Mouse (Mus musculus): ENCODE data around the gene Serpina16. TPM values are rescaled to one million over a fixed set of nuclear protein-coding genes. Genes with fewer than 3 reads are reported as not detected.
"Not testable (repeated sequence)": the region's sequence is repeated elsewhere in the genome, so short reads cannot be mapped to it uniquely, and the experiment has no call there.

The Serpina16 gene
- not detected for total RNA-seq (2021)
- long read RNA-seq, experiment 1: 0 reads
- long read RNA-seq, experiment 2: 0 reads

GRCm38 (mm10) chr12:103676039-103676438 lies at the start of gene Serpina16:
Gene Serpina16 (minus strand): TSS chr12:103676139.
- no peak for DNase-seq (ENCODE audit: low spot score in 2 of 2)

GRCm38 (mm10) chr12:103711537-103711936 lies 35.6 kb upstream of the Serpina16 start:
- no peak for DNase-seq (ENCODE audit: low spot score in 2 of 2)

- no peak for DNase-seq (ENCODE audit: low spot score in 2 of 2)
These were observed 34.5 kb upstream of the Serpina16 start for GRCm38 (mm10) chr12:103710405-103710804.

GRCm38 (mm10) chr12:103706113-103706512 lies 30.2 kb upstream of the Serpina16 start:
- no peak for DNase-seq (ENCODE audit: low spot score in 2 of 2)

- DNase-seq (ENCODE audit: low spot score in 2 of 2): no peak
These were observed 29.6 kb upstream of the Serpina16 start for GRCm38 (mm10) chr12:103705547-103705946.

GRCm38 (mm10) chr12:103700144-103700750 lies 24.3 kb upstream of the Serpina16 start:
- DNase-seq (ENCODE audit: low spot score in 2 of 2): no peak

GRCm38 (mm10) chr12:103695429-103695828 lies 19.5 kb upstream of the Serpina16 start, which contains the start of gene Serpina1f:
Gene Serpina1f (minus strand): TSS chr12:103695529.
- no peak for DNase-seq (ENCODE audit: low spot score in 2 of 2)

- DNase-seq (ENCODE audit: low spot score in 2 of 2): no peak
These were observed 12.4 kb upstream of the Serpina16 start for GRCm38 (mm10) chr12:103688221-103688814.

GRCm38 (mm10) chr12:103687021-103687420 lies 11.1 kb upstream of the Serpina16 start:
- DNase-seq (ENCODE audit: low spot score in 2 of 2): no peak

GRCm38 (mm10) chr12:103686050-103686449 lies 10.1 kb upstream of the Serpina16 start:
- peak in 1 of 2 experiments; percentile 58 for DNase-seq (ENCODE audit: low spot score in 2 of 2)

GRCm38 (mm10) chr12:103685386-103685785 lies 9.4 kb upstream of the Serpina16 start:
- DNase-seq (ENCODE audit: low spot score in 2 of 2): no peak

GRCm38 (mm10) chr12:103683775-103684174 lies 7.8 kb upstream of the Serpina16 start:
- DNase-seq (ENCODE audit: low spot score in 2 of 2): no peak

- DNase-seq (ENCODE audit: low spot score in 2 of 2): no peak
These were observed 5.8 kb upstream of the Serpina16 start for GRCm38 (mm10) chr12:103681739-103682138.

- DNase-seq (ENCODE audit: low spot score in 2 of 2): no peak
These were observed 5.2 kb upstream of the Serpina16 start for GRCm38 (mm10) chr12:103681169-103681568.

- not testable (repeated sequence) for DNase-seq (ENCODE audit: low spot score in 2 of 2)
These were observed 3.9 kb upstream of the Serpina16 start for GRCm38 (mm10) chr12:103679853-103680252.

- no peak for DNase-seq (ENCODE audit: low spot score in 2 of 2)
These were observed 2.8 kb downstream of the Serpina16 start for GRCm38 (mm10) chr12:103673179-103673578.

- no peak for DNase-seq (ENCODE audit: low spot score in 2 of 2)
These were observed 4.5 kb downstream of the Serpina16 start for GRCm38 (mm10) chr12:103671483-103671882.

- no peak for DNase-seq (ENCODE audit: low spot score in 2 of 2)
These were observed 5.0 kb downstream of the Serpina16 start for GRCm38 (mm10) chr12:103670964-103671363.

- DNase-seq (ENCODE audit: low spot score in 2 of 2): peak; percentile 34 to 73
These were observed 5.6 kb downstream of the Serpina16 start for GRCm38 (mm10) chr12:103670344-103670743.

- no peak for DNase-seq (ENCODE audit: low spot score in 2 of 2)
These were observed 10.7 kb downstream of the Serpina16 start for GRCm38 (mm10) chr12:103665286-103665685.

GRCm38 (mm10) chr12:103662053-103662452 lies 13.9 kb downstream of the Serpina16 start:
- not testable (repeated sequence) for DNase-seq (ENCODE audit: low spot score in 2 of 2)

GRCm38 (mm10) chr12:103660076-103660475 lies 15.9 kb downstream of the Serpina16 start:
- no peak for DNase-seq (ENCODE audit: low spot score in 2 of 2)

- DNase-seq (ENCODE audit: low spot score in 2 of 2): no peak
These were observed 16.8 kb downstream of the Serpina16 start for GRCm38 (mm10) chr12:103659171-103659570.
